Mouse (Mus musculus) stomach, postnatal 0 days (tissue): Measurements from ENCODE around the gene Znrf4.

ENCODE experiments used
- CTCF ChIP-seq: IDR thresholded peaks from 2 replicates; pipeline ENCODE4 v1.5.1; 2016; ENCODE audit warnings: antibody characterized with exemption, low read depth, mild to moderate bottlenecking, moderate library complexity
- EP300 ChIP-seq: optimal IDR thresholded peaks from 2 replicates; pipeline ENCODE3; 2016; ENCODE audit warnings: antibody characterized with exemption

DNA sequence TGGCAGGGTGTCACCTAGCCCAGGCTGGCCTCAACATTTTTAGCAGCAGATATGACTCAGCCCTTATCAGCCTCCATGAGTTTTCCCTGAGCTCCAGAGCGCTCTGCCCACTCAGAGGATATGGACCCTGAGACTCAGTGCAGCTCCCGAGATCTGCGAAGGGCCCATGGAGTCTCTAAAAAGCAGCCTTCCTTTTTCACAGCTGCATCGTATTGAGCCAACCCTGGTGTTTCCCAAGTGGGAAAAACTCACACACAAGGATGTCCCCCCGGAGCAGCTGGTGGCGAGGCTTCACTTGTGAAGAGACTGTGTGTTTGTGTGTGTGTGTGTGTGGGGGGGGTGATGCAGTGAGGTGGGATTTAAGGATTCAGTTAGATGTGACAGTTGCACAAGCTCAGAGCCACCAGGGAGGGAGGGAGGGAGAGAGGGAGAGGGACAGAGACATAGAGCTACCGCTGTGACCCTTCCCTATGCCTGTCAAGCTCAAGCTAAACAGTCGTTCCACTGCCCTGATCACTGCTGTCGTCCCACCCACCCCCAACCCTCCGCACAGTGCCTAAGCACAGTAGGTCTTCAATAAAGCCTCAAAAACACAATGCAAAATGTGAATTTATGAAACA lies 3.1 kb downstream of the Znrf4 start:
- TF ChIP-seq CTCF = no peak
- no peak for TF ChIP-seq EP300
